Comparison of ENCODE assay signal across 13 mouse cellular contexts in the genomic region with DNA sequence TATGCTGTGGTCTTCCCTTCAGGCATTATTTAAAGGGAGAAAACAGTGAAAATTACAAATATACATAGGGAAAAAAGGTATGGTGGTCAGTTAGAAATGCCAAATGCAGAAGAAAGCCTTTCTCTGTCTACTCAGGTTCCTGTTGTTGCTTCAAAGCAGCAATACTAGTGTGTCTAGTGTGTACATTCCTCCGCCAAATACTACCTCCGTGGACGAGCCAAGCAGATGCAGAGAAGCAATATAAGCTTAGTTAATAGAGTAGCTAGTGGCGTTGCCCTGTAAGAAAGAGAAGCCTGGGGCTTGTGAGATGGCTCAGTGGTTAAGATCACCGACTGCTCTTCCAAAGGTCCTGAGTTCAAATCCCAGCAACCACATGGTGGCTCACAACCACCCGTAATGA.
"Had no signal": no experiment of that assay in that cellular context is flagged by ENCODE, and none has a peak within 500 bp of the region (broad histone marks: within the 10 kb centered on the region; RNA-seq: fewer than 3 reads in every experiment).

No protein-coding gene starts in this region.

- ATAC-seq: lung, postnatal 0 days had no signal

- H3K9me3 ChIP-seq: kidney, embryonic 15.5 days; limb, embryonic 10.5 days; liver, embryonic 15.5 days had no signal

- H3K27me3 ChIP-seq: kidney, embryonic 15.5 days; liver, embryonic 15.5 days had no signal

- H3K4me1 ChIP-seq: kidney, embryonic 15.5 days; liver, embryonic 15.5 days had no signal

- H3K4me2 ChIP-seq: kidney, embryonic 15.5 days; liver, embryonic 11.5 days; liver, embryonic 15.5 days; midbrain, embryonic 11.5 days had no signal

- H3K9ac ChIP-seq: kidney, embryonic 15.5 days; liver, embryonic 15.5 days had no signal

- H3K27ac ChIP-seq: kidney, embryonic 15.5 days; left cerebral cortex, adult 2 months; limb, embryonic 10.5 days; liver, embryonic 15.5 days had no signal

- H3K4me3 ChIP-seq: kidney, embryonic 15.5 days; left cerebral cortex, adult 2 months; limb, embryonic 10.5 days; liver, embryonic 15.5 days had no signal

- H3K36me3 ChIP-seq: kidney, embryonic 15.5 days; liver, embryonic 15.5 days had no signal

- DNase-seq: kidney, postnatal 14 days; lung, adult 2 months; lung, postnatal 4 days; spleen, adult 18-20 months; thymus, adult 18-20 months; thymus, postnatal 14 days had no signal
